Mouse (Mus musculus) cortical plate, adult 2 months (tissue): ENCODE data around the gene 1700016H13Rik.

ENCODE experiments used
- CTCF ChIP-seq: fragments of 200-500 bp; IDR thresholded peaks from 2 replicates; pipeline ENCODE4 v1.5.1; 2011; ENCODE audit warnings: mild to moderate bottlenecking, control low read depth, low read length; ENCODE audit not compliant: insufficient read depth; ENCODE audit errors: extremely low read depth
- POLR2A ChIP-seq: fragments of 200-500 bp; IDR thresholded peaks from 2 replicates; pipeline ENCODE4 v1.6.1; 2011; ENCODE audit warnings: mild to moderate bottlenecking, low read length, control low read depth; ENCODE audit not compliant: insufficient read depth; ENCODE audit errors: extremely low read depth

DNA sequence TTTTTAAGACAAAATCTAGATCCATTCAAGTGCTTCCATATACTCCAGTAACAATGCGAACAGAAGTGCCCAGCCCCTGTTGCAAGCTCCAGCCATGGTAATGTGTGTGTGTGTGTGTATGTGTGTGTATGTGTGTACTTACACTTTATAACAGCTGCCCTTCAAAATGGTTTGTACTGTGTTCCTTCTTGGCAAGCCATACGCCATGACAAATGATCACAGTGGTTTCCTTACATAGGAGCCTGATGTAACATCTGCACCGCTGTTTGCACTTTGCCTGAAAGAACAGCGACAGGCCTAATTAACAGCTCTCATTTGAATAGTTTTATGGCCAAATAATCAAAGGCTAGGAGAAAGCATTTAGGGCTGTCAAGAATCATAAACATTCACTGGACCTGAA lies 1.0 kb downstream of the 1700016H13Rik start:
- TF ChIP-seq CTCF, result no peak
- TF ChIP-seq POLR2A, result no peak
